Mouse (Mus musculus) MEL (cell line): ENCODE measurements around the gene Gcm1. TPM values are rescaled to one million over a fixed set of nuclear protein-coding genes. Genes with fewer than 3 reads are reported as not detected.

ENCODE experiments used
- DNase-seq: peaks from one replicate; pipeline ENCODE4 v3.0.0; 2011; ENCODE audit warnings: low read depth, low spot score
- H3K27ac ChIP-seq: 2 replicates; pipeline ENCODE4 v1.5.1; 2012; ENCODE audit warnings: low read depth, mild to moderate bottlenecking, control low read depth, low read length, moderate library complexity; ENCODE audit not compliant: control insufficient read depth
- H3K27me3 ChIP-seq, 2 experiments: fragments of 150-350 bp in 1 of 2; sonication (generic) in 1 of 2; 2 replicates each; pipeline ENCODE4 v1.6.1; 2012; ENCODE audit warnings: low read length in 2 of 2, mild to moderate bottlenecking in 2 of 2, improper control_type of control experiment in 1 of 2, moderate library complexity in 1 of 2; ENCODE audit not compliant: insufficient read depth in 2 of 2, control insufficient read depth in 1 of 2
- H3K36me3 ChIP-seq, 2 experiments: 2 replicates each; pipeline ENCODE4 v1.6.1; 2012 to 2014; ENCODE audit warnings: low read length in 2 of 2, improper control_type of control experiment in 1 of 2, inconsistent platforms in 1 of 2, mild to moderate bottlenecking in 1 of 2; ENCODE audit not compliant: insufficient read depth in 2 of 2, control insufficient read depth in 1 of 2
- H3K4me1 ChIP-seq, 2 experiments: fragments of 150-350 bp in 1 of 2; sonication (generic) in 1 of 2; 2 replicates each; pipeline ENCODE4 v1.6.1; 2012; ENCODE audit warnings: low read length in 2 of 2, improper control_type of control experiment in 1 of 2, mild to moderate bottlenecking in 1 of 2; ENCODE audit not compliant: insufficient read depth in 2 of 2, control insufficient read depth in 1 of 2
- H3K4me3 ChIP-seq, 2 experiments: fragments of 150-350 bp in 1 of 2; sonication (generic) in 1 of 2; 2 replicates each; pipeline ENCODE4 v1.5.1; 2012; ENCODE audit warnings: low read depth in 2 of 2, low read length in 2 of 2, mild to moderate bottlenecking in 2 of 2, moderate library complexity in 2 of 2, control low read depth in 1 of 2, improper control_type of control experiment in 1 of 2; ENCODE audit not compliant: control insufficient read depth in 1 of 2, insufficient read depth in 1 of 2
- H3K79me2 ChIP-seq: 2 replicates; pipeline ENCODE4 v1.6.1; 2012; ENCODE audit warnings: mild to moderate bottlenecking, low read length, moderate library complexity; ENCODE audit not compliant: control insufficient read depth, poor library complexity, insufficient read depth
- H3K9ac ChIP-seq: 2 replicates; pipeline ENCODE4 v1.6.1; 2012; ENCODE audit warnings: low read depth, mild to moderate bottlenecking, control low read depth, low read length, moderate library complexity; ENCODE audit not compliant: control insufficient read depth, poor library complexity, severe bottlenecking
- H3K9me3 ChIP-seq: fragments of 150-350 bp; sonication (generic); replicated peaks from 2 replicates; pipeline ENCODE4 v1.6.1; 2012; ENCODE audit warnings: mild to moderate bottlenecking, low read length, improper control_type of control experiment, moderate library complexity; ENCODE audit not compliant: insufficient read depth
- BHLHE40 ChIP-seq: IDR thresholded peaks from 2 replicates; pipeline ENCODE4 v1.6.1; 2012; ENCODE audit warnings: low read depth, mild to moderate bottlenecking, inconsistent platforms, low read length, improper control_type of control experiment, borderline replicate concordance
- CHD2 ChIP-seq: IDR thresholded peaks from 2 replicates; pipeline ENCODE4 v1.6.1; 2011; ENCODE audit warnings: low read length, improper control_type of control experiment
- CTCF ChIP-seq, 3 experiments: IDR thresholded peaks in 2 of 3; conservative IDR thresholded peaks in 1 of 3; 2 replicates each; pipeline ENCODE4 v1.5.1; 2011 to 2012; ENCODE audit warnings: low read length in 3 of 3, low read depth in 2 of 3, mild to moderate bottlenecking in 2 of 3, improper control_type of control experiment in 1 of 3, inconsistent platforms in 1 of 3, mixed read lengths in 1 of 3, moderate library complexity in 1 of 3; ENCODE audit not compliant: control insufficient read depth in 1 of 3, insufficient read depth in 1 of 3, poor library complexity in 1 of 3, severe bottlenecking in 1 of 3
- ELF1 ChIP-seq: IDR thresholded peaks from 2 replicates; pipeline ENCODE4 v1.6.1; 2014; ENCODE audit warnings: low read depth, mild to moderate bottlenecking, inconsistent platforms, low read length, improper control_type of control experiment, moderate library complexity
- GABPA ChIP-seq: IDR thresholded peaks from 2 replicates; pipeline ENCODE4 v1.6.1; 2012; ENCODE audit warnings: low read depth, mild to moderate bottlenecking, inconsistent platforms, low read length, improper control_type of control experiment, moderate library complexity
- GATA1 ChIP-seq: IDR thresholded peaks from 2 replicates; pipeline ENCODE4 v1.6.1; 2011; ENCODE audit warnings: low read depth, low read length, improper control_type of control experiment
- JUND ChIP-seq: IDR thresholded peaks from 2 replicates; pipeline ENCODE4 v1.6.1; 2011; ENCODE audit warnings: low read depth, mild to moderate bottlenecking, improper control_type of control experiment, low read length
- KAT2A ChIP-seq: conservative IDR thresholded peaks from 2 replicates; pipeline ENCODE4 v1.6.1; 2012; ENCODE audit warnings: low read depth, low read length, improper control_type of control experiment, inconsistent platforms
- MXI1 ChIP-seq: IDR thresholded peaks from 2 replicates; pipeline ENCODE4 v1.6.1; 2011; ENCODE audit warnings: mild to moderate bottlenecking, low read depth, low read length, improper control_type of control experiment
- MYB ChIP-seq: IDR thresholded peaks from 2 replicates; pipeline ENCODE4 v1.6.1; 2011; ENCODE audit warnings: mild to moderate bottlenecking, low read depth, low read length, improper control_type of control experiment
- MYC ChIP-seq: IDR thresholded peaks from 2 replicates; pipeline ENCODE4 v1.6.1; 2011; ENCODE audit warnings: low read depth, mild to moderate bottlenecking, low read length, improper control_type of control experiment, moderate library complexity
- NELFE ChIP-seq: IDR thresholded peaks from 2 replicates; pipeline ENCODE4 v1.6.1; 2011; ENCODE audit warnings: low read depth, low read length, improper control_type of control experiment
- POLR2A ChIP-seq, 2 experiments: IDR thresholded peaks; 2 replicates each; pipeline ENCODE4 v1.6.1; 2011 to 2012; ENCODE audit warnings: low read length in 2 of 2, mild to moderate bottlenecking in 2 of 2, control low read depth in 1 of 2, improper control_type of control experiment in 1 of 2, low read depth in 1 of 2, moderate library complexity in 1 of 2; ENCODE audit not compliant: control insufficient read depth in 1 of 2, insufficient read depth in 1 of 2, poor library complexity in 1 of 2
- RAD21 ChIP-seq: IDR thresholded peaks from 2 replicates; pipeline ENCODE4 v1.6.1; 2011; ENCODE audit warnings: mild to moderate bottlenecking, low read depth, low read length, improper control_type of control experiment
- SIN3A ChIP-seq: IDR thresholded peaks from 2 replicates; pipeline ENCODE4 v1.6.1; 2012; ENCODE audit warnings: low read length, improper control_type of control experiment, inconsistent platforms
- TBP ChIP-seq: IDR thresholded peaks from 2 replicates; pipeline ENCODE4 v1.8.0; 2011; ENCODE audit warnings: low read depth, low read length, improper control_type of control experiment
- UBTF ChIP-seq: IDR thresholded peaks from 2 replicates; pipeline ENCODE4 v1.6.1; 2012; ENCODE audit warnings: low read depth, mild to moderate bottlenecking, inconsistent platforms, low read length, improper control_type of control experiment, moderate library complexity, borderline replicate concordance; ENCODE audit not compliant: insufficient read depth
- USF2 ChIP-seq, 2 experiments: IDR thresholded peaks; 2 replicates each; pipeline ENCODE4 v1.6.1; 2011 to 2012; ENCODE audit warnings: improper control_type of control experiment in 2 of 2, low read length in 2 of 2, borderline replicate concordance in 1 of 2, inconsistent platforms in 1 of 2, low read depth in 1 of 2, mild to moderate bottlenecking in 1 of 2; ENCODE audit not compliant: insufficient read depth in 1 of 2
- ZC3H11A ChIP-seq: IDR thresholded peaks from 2 replicates; pipeline ENCODE4 v1.6.1; 2012; ENCODE audit warnings: low read depth, mild to moderate bottlenecking, inconsistent platforms, low read length, improper control_type of control experiment
- ZKSCAN1 ChIP-seq: IDR thresholded peaks from 2 replicates; pipeline ENCODE4 v1.6.1; 2012; ENCODE audit warnings: low read depth, mild to moderate bottlenecking, inconsistent platforms, low read length, improper control_type of control experiment, moderate library complexity
- ZMIZ1 ChIP-seq: IDR thresholded peaks from 2 replicates; pipeline ENCODE4 v1.6.1; 2012; ENCODE audit warnings: low read depth, mild to moderate bottlenecking, inconsistent platforms, low read length, improper control_type of control experiment, moderate library complexity
- ZNF384 ChIP-seq: IDR thresholded peaks from 2 replicates; pipeline ENCODE4 v1.6.1; 2012; ENCODE audit warnings: low read depth, mild to moderate bottlenecking, inconsistent platforms, low read length, improper control_type of control experiment
- polyA plus RNA-seq, 2 experiments: library from polyadenylated mRNA; stranded (reverse) in 1 of 2; unstranded in 1 of 2; fragments of >175 nt in 1 of 2; fragments of >200 nt in 1 of 2; gene quantifications; 2 replicates each; pipeline versions ENCODE4 v1.2.1 to v1.2.4; 2012; ENCODE audit warnings: low replicate concordance in 2 of 2, low read depth in 1 of 2; ENCODE audit not compliant: insufficient read length in 2 of 2, insufficient read depth in 1 of 2, missing spikeins in 1 of 2
- total RNA-seq: library from RNA; depleted of rRNA; stranded (reverse); fragments of 300-350 nt; gene quantifications from 2 replicates; pipeline ENCODE4 v1.2.3, GENCODE M21; 2012

Gene Gcm1
- total and polyA plus RNA-seq, 3 experiments, result not detected

GRCm38 (mm10) chr9:78021256-78021655 is 30.5 kb upstream of the Gcm1 start:
- no peaks in the 10 kb centered on the region for H3K4me1 ChIP-seq
- H3K9ac ChIP-seq, result no peak overlapping the region
- H3K27ac ChIP-seq, result no peak overlapping the region
- no peak for TF ChIP-seq MYC
- no peak for TF ChIP-seq MYB
- TF ChIP-seq USF2 (IDR thresholded peaks at IDR 0.05; ENCODE audit: borderline replicate concordance in 1 of 2, insufficient read depth in 1 of 2, low read depth in 1 of 2, low read length in 2 of 2), result no peak
- no peak for TF ChIP-seq TBP
- no peak for TF ChIP-seq CTCF (IDR thresholded peaks at IDR 0.05 in 2 of 3, conservative IDR thresholded peaks at IDR 0.05 in 1 of 3; ENCODE audit: control insufficient read depth in 1 of 3, insufficient read depth in 1 of 3, low read depth in 2 of 3, low read length in 3 of 3, poor library complexity in 1 of 3, severe bottlenecking in 1 of 3)
- no peak for TF ChIP-seq ELF1
- no peak for TF ChIP-seq ZMIZ1
- no peak for TF ChIP-seq RAD21
- TF ChIP-seq GABPA, result no peak
- no peak for TF ChIP-seq ZNF384
- no peak for TF ChIP-seq GATA1
- TF ChIP-seq UBTF, result no peak
- TF ChIP-seq CHD2, result no peak
- H3K4me3 ChIP-seq, result no peak overlapping the region
- H3K27me3 ChIP-seq, result peaks cover 7 to 10% of the 10 kb centered on the region in 2 experiments
- no peak for DNase-seq
- no peaks in the 10 kb centered on the region for H3K36me3 ChIP-seq
- no peaks in the 10 kb centered on the region for H3K9me3 ChIP-seq
- no peaks in the 10 kb centered on the region for H3K79me2 ChIP-seq

GRCm38 (mm10) chr9:78022187-78022945 is 29.4 kb upstream of the Gcm1 start:
- no peak overlapping the region for H3K27ac ChIP-seq
- no peaks in the 10 kb centered on the region for H3K36me3 ChIP-seq
- no peaks in the 10 kb centered on the region for H3K4me1 ChIP-seq
- H3K79me2 ChIP-seq, result no peaks in the 10 kb centered on the region
- no peak overlapping the region for H3K9ac ChIP-seq
- no peak for DNase-seq
- TF ChIP-seq CTCF (IDR thresholded peaks at IDR 0.05 in 2 of 3, conservative IDR thresholded peaks at IDR 0.05 in 1 of 3; ENCODE audit: control insufficient read depth in 1 of 3, insufficient read depth in 1 of 3, low read depth in 2 of 3, low read length in 3 of 3, poor library complexity in 1 of 3, severe bottlenecking in 1 of 3), result no peak
- TF ChIP-seq RAD21, result no peak
- no peak for TF ChIP-seq TBP
- no peak for TF ChIP-seq GATA1
- no peak for TF ChIP-seq SIN3A
- no peak for TF ChIP-seq ZC3H11A
- no peak for TF ChIP-seq JUND
- no peak for TF ChIP-seq ZKSCAN1
- TF ChIP-seq MYB, result no peak
- no peak for TF ChIP-seq POLR2A (IDR thresholded peaks at IDR 0.05; ENCODE audit: control insufficient read depth in 1 of 2, insufficient read depth in 1 of 2, low read depth in 1 of 2, low read length in 2 of 2, poor library complexity in 1 of 2)
- TF ChIP-seq MXI1, result no peak
- no peak for TF ChIP-seq KAT2A
- TF ChIP-seq NELFE, result no peak
- no peak for TF ChIP-seq BHLHE40
- TF ChIP-seq MYC, result no peak
- no peak for TF ChIP-seq ZMIZ1
- TF ChIP-seq ZNF384, result no peak
- H3K27me3 ChIP-seq, result peaks cover 6 to 7% of the 10 kb centered on the region in 2 experiments
- H3K4me3 ChIP-seq, result no peak overlapping the region
- no peaks in the 10 kb centered on the region for H3K9me3 ChIP-seq
